Mouse (Mus musculus) spleen, postnatal 14 days (tissue): ENCODE data around the gene Gm11569.
"Not testable (repeated sequence)": the region's sequence is repeated elsewhere in the genome, so short reads cannot be mapped to it uniquely, and the experiment has no call there.

ENCODE experiments used
- DNase-seq, 2 experiments: peaks; one replicate each; pipeline ENCODE4 v3.0.0; 2021 to 2022; ENCODE audit warnings: low spot score in 2 of 2

The Gm11569 gene

GRCm38 (mm10) chr11:99798832-99799231 is at the start of gene Gm11569:
TSS of gene Gm11569 (minus strand) at chr11:99798932.
- DNase-seq = not testable (repeated sequence)

- DNase-seq = no peak
Observed at GRCm38 (mm10) chr11:99846746-99847145, 48.0 kb upstream of the Gm11569 start.

- no peak for DNase-seq
Observed at GRCm38 (mm10) chr11:99842185-99842584, 43.5 kb upstream of the Gm11569 start.

- no peak for DNase-seq
Observed at GRCm38 (mm10) chr11:99837966-99838365, 39.2 kb upstream of the Gm11569 start, which contains the start of gene 2300003K06Rik. TSS of gene 2300003K06Rik (minus strand) at chr11:99838066.

- not testable (repeated sequence) for DNase-seq
Observed at GRCm38 (mm10) chr11:99815566-99815965, 16.8 kb upstream of the Gm11569 start, which contains the start of gene Gm11564. TSS of gene Gm11564 (minus strand) at chr11:99815666.

- not testable (repeated sequence) for DNase-seq
Observed at GRCm38 (mm10) chr11:99809792-99810191, 11.1 kb upstream of the Gm11569 start, which contains the start of gene Krtap4-13. TSS of gene Krtap4-13 (minus strand) at chr11:99809892.

GRCm38 (mm10) chr11:99804346-99804745 is 5.6 kb upstream of the Gm11569 start, which contains the start of gene Gm11554:
TSS of gene Gm11554 (minus strand) at chr11:99804446.
- DNase-seq = not testable (repeated sequence)

- DNase-seq = no peak
Observed at GRCm38 (mm10) chr11:99793367-99793766, 5.4 kb downstream of the Gm11569 start, which contains the start of gene Gm11596. TSS of gene Gm11596 (minus strand) at chr11:99793467.

- not testable (repeated sequence) for DNase-seq
Observed at GRCm38 (mm10) chr11:99784900-99785299, 13.8 kb downstream of the Gm11569 start, which contains the start of gene Krtap4-9. TSS of gene Krtap4-9 (plus strand) at chr11:99785200.

- DNase-seq = no peak
Observed at GRCm38 (mm10) chr11:99780604-99781003, 18.1 kb downstream of the Gm11569 start, which contains the start of gene Krtap4-8. TSS of gene Krtap4-8 (minus strand) at chr11:99780704.

- DNase-seq = no peak
Observed at GRCm38 (mm10) chr11:99778401-99778800, 20.3 kb downstream of the Gm11569 start.

- not testable (repeated sequence) for DNase-seq
Observed at GRCm38 (mm10) chr11:99772813-99773212, 25.9 kb downstream of the Gm11569 start, which contains the start of gene Gm11595. TSS of gene Gm11595 (minus strand) at chr11:99772913.

GRCm38 (mm10) chr11:99768410-99768809 is 30.3 kb downstream of the Gm11569 start:
- no peak for DNase-seq

- DNase-seq = no peak
Observed at GRCm38 (mm10) chr11:99758877-99759276, 39.9 kb downstream of the Gm11569 start.
